In the genomic region with DNA sequence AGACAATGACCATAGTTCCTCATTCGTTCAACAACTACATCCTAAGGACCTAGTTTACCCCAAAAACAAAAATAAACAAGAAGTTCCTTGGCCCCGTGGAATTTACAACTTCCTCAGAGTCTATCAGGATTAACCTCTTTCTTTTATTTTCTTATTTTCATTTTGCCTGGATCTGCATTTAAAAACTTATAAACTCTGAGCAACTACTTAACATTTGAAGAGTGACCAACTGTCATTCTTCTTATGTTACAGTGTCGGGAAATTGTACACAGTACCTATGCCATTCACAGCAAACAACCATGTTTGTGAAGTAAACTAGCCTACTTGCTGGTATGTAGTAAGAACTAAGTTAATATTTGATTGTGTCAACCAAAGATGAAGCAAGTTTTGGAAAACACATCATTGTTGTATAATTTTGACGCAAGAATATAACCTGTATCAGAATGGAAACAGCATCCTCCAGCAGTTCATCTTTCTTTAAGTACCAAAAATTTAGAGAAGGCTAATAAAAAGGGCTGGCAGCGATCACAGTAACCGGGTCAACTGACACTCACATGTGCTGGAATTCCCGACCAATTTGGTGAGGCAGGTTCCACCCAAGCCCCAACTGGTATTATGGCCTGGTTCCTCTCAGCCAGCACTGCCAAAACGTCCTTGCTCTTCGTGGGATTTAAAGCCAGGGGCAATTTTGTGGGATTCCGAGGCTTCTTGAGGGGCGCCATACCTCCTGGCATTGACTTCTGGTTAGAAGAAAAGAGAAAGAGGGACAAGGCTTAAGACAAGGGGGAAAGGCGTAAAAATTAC, we compare ENCODE assay signal across 8 mouse cellular contexts. TPM values are rescaled to one million over a fixed set of nuclear protein-coding genes. Genes with fewer than 3 reads are reported as not detected.
DNase-seq lines count a peak whose midpoint lies in the region; ATAC-seq and TF ChIP-seq lines count a peak whose summit lies in the region.

No protein-coding gene starts in this region.

- peak overlapping the region; percentile 95 for H3K9ac ChIP-seq in kidney, embryonic 16.5 days (replicated peaks; ENCODE audit: low read length)

- peak overlapping the region; percentile 90 for H3K4me2 ChIP-seq in kidney, embryonic 16.5 days (replicated peaks; ENCODE audit: low read depth, low read length)

- no peak for TF ChIP-seq POLR2A in bone marrow, adult 2 months (IDR thresholded peaks at IDR 0.05; ENCODE audit: borderline replicate concordance, control insufficient read depth, low read depth, low read length)
- TF ChIP-seq POLR2A in olfactory bulb, adult 2 months (IDR thresholded peaks at IDR 0.05; ENCODE audit: insufficient read depth, low read depth, low read length), result no peak

- H3K4me3 ChIP-seq in kidney, embryonic 16.5 days (ENCODE audit: low read length), result peak overlapping the region; percentile 91
- H3K4me3 ChIP-seq in bone marrow, adult 2 months (replicated peaks; ENCODE audit: control insufficient read depth, low read depth, low read length), result peak overlapping the region; percentile 83
- peak overlapping the region; percentile 77 for H3K4me3 ChIP-seq in olfactory bulb, adult 2 months (ENCODE audit: insufficient read depth, low read depth, low read length)

- DNase-seq in kidney, postnatal 4 days, result no peak
- peak; percentile 41 for DNase-seq in liver
- no peak for DNase-seq in gastrocnemius, postnatal 36 days
- DNase-seq in urinary bladder, adult 2 months (ENCODE audit: low spot score), result no peak

- H3K36me3 ChIP-seq in kidney, embryonic 16.5 days (ENCODE audit: insufficient read depth, low read length), result no peaks in the 10 kb centered on the region

- peaks cover 12% of the 10 kb centered on the region for H3K4me1 ChIP-seq in kidney, embryonic 16.5 days (ENCODE audit: insufficient read depth, low read length)
- no peaks in the 10 kb centered on the region; the same call in 1 of the 2 replicates for H3K4me1 ChIP-seq in bone marrow, adult 2 months (ENCODE audit: control insufficient read depth, insufficient read depth, low read length)
- peaks cover 3% of the 10 kb centered on the region for H3K4me1 ChIP-seq in olfactory bulb, adult 2 months (ENCODE audit: control insufficient read depth, insufficient read depth, low read length)

- H3K27me3 ChIP-seq in kidney, embryonic 16.5 days (ENCODE audit: insufficient read depth, low read length), result no peaks in the 10 kb centered on the region

- H3K9me3 ChIP-seq in kidney, embryonic 16.5 days (ENCODE audit: low read length), result no peaks in the 10 kb centered on the region

- 21% methylated on average over 12 of the region's 12 CpGs for WGBS in kidney, embryonic 16.5 days
- WGBS in bone marrow, adult 2 months, result 6% methylated on average over 12 of the region's 12 CpGs
- 20% methylated on average over 12 of the region's 12 CpGs for WGBS in olfactory bulb, adult 2 months

- ATAC-seq in kidney, embryonic 16.5 days (ENCODE audit: low FRiP score, low TSS enrichment), result peak; percentile 25
- peak; percentile 10; the same call in 1 of the 2 replicates for ATAC-seq in granulocyte monocyte progenitor cell, adult 5-6 weeks (replicated peaks; ENCODE audit: poor library complexity, severe bottlenecking)

- intact Hi-C loops in gastrocnemius, postnatal 36 days (cut with DNase I), result no loop called here

- no peak for TF ChIP-seq CTCF in bone marrow, adult 2 months (IDR thresholded peaks at IDR 0.05; ENCODE audit: control insufficient read depth, insufficient read depth, low read length)
- TF ChIP-seq CTCF in olfactory bulb, adult 2 months (IDR thresholded peaks at IDR 0.05; ENCODE audit: insufficient read depth, low read depth, low read length), result no peak

- H3K27ac ChIP-seq in kidney, embryonic 16.5 days (ENCODE audit: low read length), result peak overlapping the region; percentile 91
- H3K27ac ChIP-seq in bone marrow, adult 2 months (ENCODE audit: control insufficient read depth, insufficient read depth, low read depth, low read length, poor library complexity), result peak overlapping the region; percentile 89
- peak overlapping the region; percentile 73; the same call in 1 of the 2 replicates for H3K27ac ChIP-seq in olfactory bulb, adult 2 months (ENCODE audit: insufficient read depth, low read depth, low read length)

RNA-seq across cellular contexts. Expression of a gene that starts 0.8 kb away (rescaled TPM):
- 5.2 and 8.3 TPM in 2 replicates for polyA plus RNA-seq in kidney, embryonic 16.5 days (2015; fragmentation: Nextera tagmentation; extraction: Ambion mirVana)
- 1.8 and 3.1 TPM in 2 replicates for polyA plus RNA-seq in bone marrow, adult 2 months (2011; ENCODE audit: insufficient read depth, insufficient read length, low replicate concordance, missing spikeins)
- 13.3 and 16.7 TPM in 2 replicates for total RNA-seq in granulocyte monocyte progenitor cell, adult 5-6 weeks (2014; fragmentation: Nextera tagmentation)
- 11.7 and 14.5 TPM in 2 replicates for total RNA-seq in granulocyte monocyte progenitor cell, adult 5-6 weeks (2017)
- polyA plus RNA-seq in olfactory bulb, adult 2 months (2012; ENCODE audit: insufficient read depth, insufficient read length, low replicate concordance, missing spikeins), result not detected in 2 replicates
- 1 to 10 TPM; 1.1 to 1.5 TPM for total RNA-seq in gastrocnemius, postnatal 36 days (2021)
- polyA plus RNA-seq in urinary bladder, adult 2 months (2012; rRNA removed), result 1.3 and 1.4 TPM in 2 replicates

RNA-seq across cellular contexts. Expression of a gene that starts 19.8 kb away (rescaled TPM):
- polyA plus RNA-seq in kidney, embryonic 16.5 days (2015; fragmentation: Nextera tagmentation; extraction: Ambion mirVana), result 0.05 TPM in 1 of 2 replicates, not detected in the other
- 0.67 TPM in 1 of 2 replicates, not detected in the other for polyA plus RNA-seq in bone marrow, adult 2 months (2011; ENCODE audit: insufficient read depth, insufficient read length, low replicate concordance, missing spikeins)
- not detected in 2 replicates for total RNA-seq in granulocyte monocyte progenitor cell, adult 5-6 weeks (2014; fragmentation: Nextera tagmentation)
- not detected in 2 replicates for total RNA-seq in granulocyte monocyte progenitor cell, adult 5-6 weeks (2017)
- polyA plus RNA-seq in olfactory bulb, adult 2 months (2012; ENCODE audit: insufficient read depth, insufficient read length, low replicate concordance, missing spikeins), result not detected in 2 replicates
- total RNA-seq in gastrocnemius, postnatal 36 days (2021), result under 1 TPM; 0.08 to 0.52 TPM
- 0.18 and 0.21 TPM in 2 replicates for polyA plus RNA-seq in urinary bladder, adult 2 months (2012; rRNA removed)

RNA-seq across cellular contexts. Expression of a gene that starts 54.3 kb away (rescaled TPM):
- polyA plus RNA-seq in kidney, embryonic 16.5 days (2015; fragmentation: Nextera tagmentation; extraction: Ambion mirVana), result 20.1 and 23.8 TPM in 2 replicates
- polyA plus RNA-seq in bone marrow, adult 2 months (2011; ENCODE audit: insufficient read depth, insufficient read length, low replicate concordance, missing spikeins), result 4.8 and 9.6 TPM in 2 replicates
- 0.30 TPM in 1 of 2 replicates, not detected in the other for total RNA-seq in granulocyte monocyte progenitor cell, adult 5-6 weeks (2014; fragmentation: Nextera tagmentation)
- total RNA-seq in granulocyte monocyte progenitor cell, adult 5-6 weeks (2017), result 0.04 TPM in 1 of 2 replicates, not detected in the other
- not detected in 2 replicates for polyA plus RNA-seq in olfactory bulb, adult 2 months (2012; ENCODE audit: insufficient read depth, insufficient read length, low replicate concordance, missing spikeins)
- total RNA-seq in gastrocnemius, postnatal 36 days (2021), result 1 to 10 TPM; 8.2 to 8.6 TPM
- 10.5 and 12.4 TPM in 2 replicates for polyA plus RNA-seq in urinary bladder, adult 2 months (2012; rRNA removed)
